Mouse (Mus musculus): ENCODE data around the gene Otub1.

- no peak for TF ChIP-seq CTCF (IDR thresholded peaks at IDR 0.05; ENCODE audit: low read depth, low read length)
- no peak for TF ChIP-seq POLR2AphosphoS5 (IDR thresholded peaks at IDR 0.05; ENCODE audit: insufficient replicate concordance, low read depth, low read length)
- no peak for TF ChIP-seq GATA1 (IDR thresholded peaks at IDR 0.05; ENCODE audit: borderline replicate concordance, low read length)
Observed at GRCm38 (mm10) chr19:7224253-7224652, 18.1 kb upstream of the Otub1 start.

Data from G1E (cell line).